Mouse (Mus musculus) activated CD4-positive, CD25-positive, alpha-beta regulatory T cell (primary cell): ENCODE measurements around the gene Csnka2ip. TPM values are rescaled to one million over a fixed set of nuclear protein-coding genes. Genes with fewer than 3 reads are reported as not detected.

Source experiments
- polyA plus RNA-seq, 2 experiments: library from polyadenylated mRNA; unstranded; fragments of 100-300 nt; shearing (Covaris generic); gene quantifications; one replicate each; pipeline ENCODE4 v1.2.1; 2017

Gene Csnka2ip
- not detected for polyA plus RNA-seq

GRCm38 (mm10) chr16:64602308-64602707 is at the start of gene Csnka2ip:
TSS of gene Csnka2ip (minus strand) at chr16:64602408.

Other genes with a start within 250 kb of the Csnka2ip start
- gene 4930453N24Rik, start 168.8 kb upstream of the Csnka2ip start, polyA plus RNA-seq, result 10 to 100 TPM; 49.4 to 57.1 TPM
- gene Zfp654, start 249.2 kb upstream of the Csnka2ip start, polyA plus RNA-seq, result 10 to 100 TPM; 20.2 to 22.9 TPM
- gene Cggbp1, start 249.6 kb upstream of the Csnka2ip start, polyA plus RNA-seq, result 100 to 1,000 TPM; 103 to 121 TPM